Mouse (Mus musculus) lung, embryonic 15.5 days (tissue): ENCODE data around the gene Kif26b. TPM values are rescaled to one million over a fixed set of nuclear protein-coding genes. Genes with fewer than 3 reads are reported as not detected.

Experiments used
- ATAC-seq: fragments of 200-750 bp; cut with Nextera tagmentation; 2 replicates; pipeline ENCODE4 v1.8.0; 2017; ENCODE audit warnings: moderate number of reproducible peaks, borderline replicate concordance; ENCODE audit not compliant: low FRiP score, low TSS enrichment; ENCODE audit errors: extremely low read depth
- H3K27ac ChIP-seq: fragments of 300-500 bp; sonication (generic); 2 replicates; pipeline ENCODE4 v1.5.1; 2015; ENCODE audit warnings: moderate library complexity, mild to moderate bottlenecking, inconsistent platforms
- H3K27me3 ChIP-seq: fragments of 300-500 bp; sonication (generic); 2 replicates; pipeline ENCODE4 v1.6.1; 2015; ENCODE audit warnings: inconsistent platforms
- H3K36me3 ChIP-seq: fragments of 300-500 bp; sonication (generic); 2 replicates; pipeline ENCODE4 v1.6.1; 2015; ENCODE audit warnings: inconsistent platforms
- H3K4me1 ChIP-seq: fragments of 300-500 bp; sonication (generic); 2 replicates; pipeline ENCODE4 v1.6.1; 2015; ENCODE audit warnings: inconsistent platforms
- H3K4me2 ChIP-seq: fragments of 300-500 bp; sonication (generic); 2 replicates; pipeline ENCODE4 v1.6.1; 2015; ENCODE audit warnings: inconsistent platforms, mild to moderate bottlenecking, moderate library complexity
- H3K4me3 ChIP-seq: fragments of 300-500 bp; sonication (generic); 2 replicates; pipeline ENCODE4 v1.5.1; 2015; ENCODE audit warnings: mild to moderate bottlenecking, inconsistent platforms
- H3K9ac ChIP-seq: fragments of 300-500 bp; sonication (generic); 2 replicates; pipeline ENCODE4 v1.6.1; 2015; ENCODE audit warnings: inconsistent platforms
- H3K9me3 ChIP-seq: fragments of 300-500 bp; sonication (generic); 2 replicates; pipeline ENCODE4 v1.6.1; 2016; ENCODE audit warnings: inconsistent platforms
- WGBS: fragments of 180-500 bp; shearing (Covaris S2); methylation state at CpG from one replicate; pipeline ENCODE4 v1.1.7; 2015; 5-methylcytosine and 5-hydroxymethylcytosine counted together
- polyA plus RNA-seq: library from polyadenylated mRNA; unstranded; fragments of >200 nt; fragmentation: Nextera tagmentation; extraction: Ambion mirVana; gene quantifications from 2 replicates; pipeline ENCODE4 v1.2.1, GENCODE M21; 2015

Kif26b gene
- polyA plus RNA-seq, 1 experiment from 2014 or later, result 1.7 TPM

GRCm38 (mm10) chr1:178817476-178817875 is 288.6 kb downstream of the Kif26b start:
- H3K4me1 ChIP-seq, result no peaks in the 10 kb centered on the region

GRCm38 (mm10) chr1:178819060-178819459 is 290.1 kb downstream of the Kif26b start:
- Histone ChIP-seq H3K4me2 (no peak overlapping the region), H3K4me3 (no peak overlapping the region), H3K27me3 (no peaks in the 10 kb centered on the region), H3K9me3 (no peaks in the 10 kb centered on the region), H3K36me3 (no peaks in the 10 kb centered on the region), H3K4me1 (no peaks in the 10 kb centered on the region), H3K9ac (no peak overlapping the region), H3K27ac (no peak overlapping the region)
- 58% methylated on average over 7 of the region's 7 CpGs for WGBS
- ATAC-seq, result no peak

More at GRCm38 (mm10) chr1:178817476-178817875, 288.6 kb downstream of the Kif26b start:
- H3K36me3 ChIP-seq, result no peaks in the 10 kb centered on the region
- 68% methylated on average over 6 of the region's 6 CpGs for WGBS
- no peak overlapping the region for H3K9ac ChIP-seq
- H3K4me3 ChIP-seq, result no peak overlapping the region
- no peaks in the 10 kb centered on the region for H3K27me3 ChIP-seq
- no peak overlapping the region for H3K27ac ChIP-seq
- no peak for ATAC-seq
- H3K4me2 ChIP-seq, result no peak overlapping the region
- no peaks in the 10 kb centered on the region for H3K9me3 ChIP-seq

DNA sequence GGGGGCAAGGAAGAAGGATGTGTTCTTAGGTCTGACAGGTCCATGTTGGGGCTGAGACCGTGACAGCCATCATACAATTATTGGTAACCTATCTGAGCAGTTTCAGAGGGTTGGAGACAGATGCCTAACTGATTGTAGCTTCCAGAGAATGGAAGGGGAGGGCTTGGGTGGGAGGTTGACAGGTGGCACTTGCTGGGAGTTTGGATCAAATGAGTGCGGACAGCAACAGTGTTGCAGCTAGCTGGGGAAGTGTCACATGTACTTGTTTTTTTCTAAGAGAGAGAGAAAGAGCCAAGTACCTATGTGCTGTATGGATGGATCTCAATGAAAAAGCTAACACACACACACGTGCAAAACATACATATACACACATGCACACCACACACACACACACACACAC is 291.2 kb downstream of the Kif26b start:
- Histone ChIP-seq H3K27ac (no peak overlapping the region), H3K9ac (no peak overlapping the region), H3K4me1 (no peaks in the 10 kb centered on the region), H3K36me3 (no peaks in the 10 kb centered on the region), H3K27me3 (no peaks in the 10 kb centered on the region), H3K4me3 (no peak overlapping the region), H3K9me3 (no peaks in the 10 kb centered on the region), H3K4me2 (no peak overlapping the region)
- WGBS, result 81% methylated on average over 3 of the region's 3 CpGs
- ATAC-seq, result no peak

- Histone ChIP-seq H3K27me3 (no peaks in the 10 kb centered on the region), H3K9me3 (no peaks in the 10 kb centered on the region), H3K4me1 (no peaks in the 10 kb centered on the region), H3K4me3 (no peak overlapping the region), H3K4me2 (no peak overlapping the region), H3K36me3 (no peaks in the 10 kb centered on the region), H3K27ac (no peak overlapping the region), H3K9ac (no peak overlapping the region)
- ATAC-seq, result no peak
- WGBS, result 75% methylated on average over 14 of the region's 14 CpGs
These were observed 291.9 kb downstream of the Kif26b start for GRCm38 (mm10) chr1:178820556-178821435.

GRCm38 (mm10) chr1:178824871-178825270 is 295.9 kb downstream of the Kif26b start:
- H3K4me2 ChIP-seq, result no peak overlapping the region
- ATAC-seq, result no peak
- H3K27me3 ChIP-seq, result no peaks in the 10 kb centered on the region
- no peak overlapping the region for H3K9ac ChIP-seq
- no peak overlapping the region for H3K4me3 ChIP-seq
- no peaks in the 10 kb centered on the region for H3K36me3 ChIP-seq
- H3K9me3 ChIP-seq, result no peaks in the 10 kb centered on the region
- no peaks in the 10 kb centered on the region for H3K4me1 ChIP-seq
- no peak overlapping the region for H3K27ac ChIP-seq
- 69% methylated on average over 5 of the region's 5 CpGs for WGBS

- H3K27me3 ChIP-seq, result no peaks in the 10 kb centered on the region
- H3K4me2 ChIP-seq, result no peak overlapping the region
These were observed 298.3 kb downstream of the Kif26b start for GRCm38 (mm10) chr1:178827223-178827622.

DNA sequence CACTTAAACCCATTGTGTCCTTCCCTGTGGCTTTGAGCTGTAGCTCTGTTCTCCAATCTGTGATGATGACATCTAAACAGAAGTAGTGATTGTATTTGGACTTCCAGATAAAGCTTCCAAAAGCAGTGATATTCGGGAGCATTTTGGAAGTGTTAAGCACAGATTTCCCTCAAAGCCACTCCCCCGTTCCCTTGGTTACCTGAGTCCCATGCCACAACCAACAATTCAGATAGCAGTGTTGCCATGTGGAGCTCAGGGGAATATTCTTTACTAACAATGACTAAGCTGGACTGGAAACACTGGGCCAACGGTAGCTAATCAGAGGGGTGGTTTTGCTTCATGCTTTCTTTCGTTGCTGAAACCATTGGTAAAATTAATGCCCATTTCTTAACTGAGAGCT is 300.5 kb downstream of the Kif26b start:
- H3K4me2 ChIP-seq, result no peak overlapping the region
- H3K4me3 ChIP-seq, result no peak overlapping the region
- H3K36me3 ChIP-seq, result no peaks in the 10 kb centered on the region
- no peaks in the 10 kb centered on the region for H3K9me3 ChIP-seq
- WGBS, result 75% methylated on average over 4 of the region's 4 CpGs
- no peak overlapping the region for H3K27ac ChIP-seq
- no peaks in the 10 kb centered on the region for H3K4me1 ChIP-seq
- H3K27me3 ChIP-seq, result no peaks in the 10 kb centered on the region
- no peak overlapping the region for H3K9ac ChIP-seq
- ATAC-seq, result no peak

More at GRCm38 (mm10) chr1:178827223-178827622, 298.3 kb downstream of the Kif26b start:
- ATAC-seq, result no peak
- no peaks in the 10 kb centered on the region for H3K4me1 ChIP-seq
- H3K9me3 ChIP-seq, result no peaks in the 10 kb centered on the region
- 76% methylated on average over 3 of the region's 3 CpGs for WGBS
- no peak overlapping the region for H3K4me3 ChIP-seq
- H3K9ac ChIP-seq, result no peak overlapping the region
- no peaks in the 10 kb centered on the region for H3K36me3 ChIP-seq
- no peak overlapping the region for H3K27ac ChIP-seq

DNA sequence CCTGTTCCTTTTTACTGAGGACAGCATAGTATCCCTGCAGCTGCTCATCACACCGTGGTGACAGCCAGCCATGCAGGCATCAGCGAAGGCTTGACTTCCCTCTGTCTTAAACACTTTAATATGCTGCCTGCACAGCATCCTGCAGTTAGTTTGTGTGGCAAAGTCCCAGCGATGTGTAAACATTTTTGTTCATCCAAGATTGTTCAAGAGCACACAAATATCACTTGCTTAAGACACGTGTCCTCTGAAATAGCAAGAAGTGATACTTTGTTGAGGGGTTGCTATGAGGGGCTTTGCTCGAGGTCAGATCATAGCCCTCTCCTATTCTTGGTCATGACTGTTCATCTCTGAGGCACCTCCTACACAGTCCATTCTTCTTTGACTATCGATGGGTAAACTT is 303.6 kb downstream of the Kif26b start:
- Histone ChIP-seq H3K36me3 (no peaks in the 10 kb centered on the region), H3K27ac (no peak overlapping the region), H3K9me3 (no peaks in the 10 kb centered on the region), H3K9ac (no peak overlapping the region), H3K27me3 (no peaks in the 10 kb centered on the region), H3K4me2 (no peak overlapping the region), H3K4me1 (no peaks in the 10 kb centered on the region), H3K4me3 (no peak overlapping the region)
- WGBS, result 62% methylated on average over 6 of the region's 6 CpGs
- ATAC-seq, result no peak

- WGBS, result 73% methylated on average over 9 of the region's 9 CpGs
- H3K27ac ChIP-seq, result no peak overlapping the region
- H3K4me2 ChIP-seq, result no peak overlapping the region
- no peaks in the 10 kb centered on the region for H3K9me3 ChIP-seq
- no peak for ATAC-seq
- H3K9ac ChIP-seq, result no peak overlapping the region
- H3K27me3 ChIP-seq, result no peaks in the 10 kb centered on the region
- H3K4me1 ChIP-seq, result no peaks in the 10 kb centered on the region; the same call in 1 of the 2 replicates
- H3K36me3 ChIP-seq, result no peaks in the 10 kb centered on the region
- no peak overlapping the region for H3K4me3 ChIP-seq
These were observed 306.9 kb downstream of the Kif26b start for GRCm38 (mm10) chr1:178835805-178836204.

DNA sequence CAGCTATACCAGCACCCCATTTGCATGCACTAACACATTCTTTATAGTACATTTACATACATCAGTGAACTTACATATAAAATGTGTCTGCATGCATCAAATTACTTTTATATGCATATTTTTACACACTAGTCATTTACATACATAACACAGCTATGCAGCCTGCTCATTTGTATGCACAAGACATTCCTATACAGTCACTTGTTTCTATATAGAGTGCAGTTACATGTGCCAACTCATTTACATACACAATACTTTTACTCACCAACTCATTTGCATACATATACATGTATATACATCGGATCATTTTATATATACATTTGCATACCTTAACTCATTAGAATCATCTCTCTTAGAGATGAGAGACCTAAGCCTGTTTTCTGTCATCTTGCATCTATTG is 308.1 kb downstream of the Kif26b start:
- Histone ChIP-seq H3K36me3 (no peaks in the 10 kb centered on the region), H3K4me1 (no peaks in the 10 kb centered on the region; the same call in 1 of the 2 replicates), H3K4me3 (no peak overlapping the region), H3K27me3 (no peaks in the 10 kb centered on the region), H3K9me3 (no peaks in the 10 kb centered on the region), H3K4me2 (no peak overlapping the region), H3K9ac (no peak overlapping the region), H3K27ac (no peak overlapping the region)
- 77% methylated on average over 1 of the region's 1 CpGs for WGBS
- no peak for ATAC-seq

- Histone ChIP-seq H3K27ac (no peak overlapping the region), H3K4me1 (no peaks in the 10 kb centered on the region; the same call in 1 of the 2 replicates), H3K9ac (no peak overlapping the region), H3K36me3 (no peaks in the 10 kb centered on the region), H3K27me3 (no peaks in the 10 kb centered on the region), H3K4me3 (no peak overlapping the region), H3K4me2 (no peak overlapping the region), H3K9me3 (no peaks in the 10 kb centered on the region)
- ATAC-seq, result no peak
- WGBS, result 54% methylated on average over 10 of the region's 10 CpGs
These were observed 309.9 kb downstream of the Kif26b start for GRCm38 (mm10) chr1:178838696-178839320.

- WGBS, result 44% methylated on average over 7 of the region's 7 CpGs
- no peaks in the 10 kb centered on the region for H3K9me3 ChIP-seq
- H3K9ac ChIP-seq, result no peak overlapping the region
- H3K4me1 ChIP-seq, result no peaks in the 10 kb centered on the region; the same call in 1 of the 2 replicates
- ATAC-seq, result no peak
- no peak overlapping the region for H3K4me2 ChIP-seq
- no peak overlapping the region for H3K27ac ChIP-seq
- H3K4me3 ChIP-seq, result no peak overlapping the region
- H3K36me3 ChIP-seq, result no peaks in the 10 kb centered on the region
- no peaks in the 10 kb centered on the region for H3K27me3 ChIP-seq
These were observed 311.4 kb downstream of the Kif26b start for GRCm38 (mm10) chr1:178840311-178840710.
